Mouse (Mus musculus) MEL (cell line): ENCODE data around the gene Slc16a14. TPM values are rescaled to one million over a fixed set of nuclear protein-coding genes. Genes with fewer than 3 reads are reported as not detected.

Experiments used
- DNase-seq: peaks from one replicate; pipeline ENCODE4 v3.0.0; 2011; ENCODE audit warnings: low read depth, low spot score
- H3K27ac ChIP-seq: 2 replicates; pipeline ENCODE4 v1.5.1; 2012; ENCODE audit warnings: low read depth, mild to moderate bottlenecking, control low read depth, low read length, moderate library complexity; ENCODE audit not compliant: control insufficient read depth
- H3K27me3 ChIP-seq, 2 experiments: fragments of 150-350 bp in 1 of 2; sonication (generic) in 1 of 2; 2 replicates each; pipeline ENCODE4 v1.6.1; 2012; ENCODE audit warnings: low read length in 2 of 2, mild to moderate bottlenecking in 2 of 2, improper control_type of control experiment in 1 of 2, moderate library complexity in 1 of 2; ENCODE audit not compliant: insufficient read depth in 2 of 2, control insufficient read depth in 1 of 2
- H3K36me3 ChIP-seq, 2 experiments: 2 replicates each; pipeline ENCODE4 v1.6.1; 2012 to 2014; ENCODE audit warnings: low read length in 2 of 2, improper control_type of control experiment in 1 of 2, inconsistent platforms in 1 of 2, mild to moderate bottlenecking in 1 of 2; ENCODE audit not compliant: insufficient read depth in 2 of 2, control insufficient read depth in 1 of 2
- H3K4me1 ChIP-seq, 2 experiments: fragments of 150-350 bp in 1 of 2; sonication (generic) in 1 of 2; 2 replicates each; pipeline ENCODE4 v1.6.1; 2012; ENCODE audit warnings: low read length in 2 of 2, improper control_type of control experiment in 1 of 2, mild to moderate bottlenecking in 1 of 2; ENCODE audit not compliant: insufficient read depth in 2 of 2, control insufficient read depth in 1 of 2
- H3K4me3 ChIP-seq, 2 experiments: fragments of 150-350 bp in 1 of 2; sonication (generic) in 1 of 2; 2 replicates each; pipeline ENCODE4 v1.5.1; 2012; ENCODE audit warnings: low read depth in 2 of 2, low read length in 2 of 2, mild to moderate bottlenecking in 2 of 2, moderate library complexity in 2 of 2, control low read depth in 1 of 2, improper control_type of control experiment in 1 of 2; ENCODE audit not compliant: control insufficient read depth in 1 of 2, insufficient read depth in 1 of 2
- H3K79me2 ChIP-seq: 2 replicates; pipeline ENCODE4 v1.6.1; 2012; ENCODE audit warnings: mild to moderate bottlenecking, low read length, moderate library complexity; ENCODE audit not compliant: control insufficient read depth, poor library complexity, insufficient read depth
- H3K9ac ChIP-seq: 2 replicates; pipeline ENCODE4 v1.6.1; 2012; ENCODE audit warnings: low read depth, mild to moderate bottlenecking, control low read depth, low read length, moderate library complexity; ENCODE audit not compliant: control insufficient read depth, poor library complexity, severe bottlenecking
- H3K9me3 ChIP-seq: fragments of 150-350 bp; sonication (generic); replicated peaks from 2 replicates; pipeline ENCODE4 v1.6.1; 2012; ENCODE audit warnings: mild to moderate bottlenecking, low read length, improper control_type of control experiment, moderate library complexity; ENCODE audit not compliant: insufficient read depth
- CHD1 ChIP-seq: IDR thresholded peaks from 2 replicates; pipeline ENCODE4 v1.6.1; 2012; ENCODE audit warnings: low read depth, mild to moderate bottlenecking, inconsistent platforms, low read length, improper control_type of control experiment
- CHD2 ChIP-seq: IDR thresholded peaks from 2 replicates; pipeline ENCODE4 v1.6.1; 2011; ENCODE audit warnings: low read length, improper control_type of control experiment
- ELF1 ChIP-seq: IDR thresholded peaks from 2 replicates; pipeline ENCODE4 v1.6.1; 2014; ENCODE audit warnings: low read depth, mild to moderate bottlenecking, inconsistent platforms, low read length, improper control_type of control experiment, moderate library complexity
- ETS1 ChIP-seq: IDR thresholded peaks from 2 replicates; pipeline ENCODE4 v1.6.1; 2012; ENCODE audit warnings: low read depth, mild to moderate bottlenecking, inconsistent platforms, low read length, improper control_type of control experiment, moderate library complexity
- GATA1 ChIP-seq: IDR thresholded peaks from 2 replicates; pipeline ENCODE4 v1.6.1; 2011; ENCODE audit warnings: low read depth, low read length, improper control_type of control experiment
- HCFC1 ChIP-seq: IDR thresholded peaks from 2 replicates; pipeline ENCODE4 v1.6.1; 2012; ENCODE audit warnings: low read depth, mild to moderate bottlenecking, inconsistent platforms, low read length, improper control_type of control experiment, moderate library complexity
- JUND ChIP-seq: IDR thresholded peaks from 2 replicates; pipeline ENCODE4 v1.6.1; 2011; ENCODE audit warnings: low read depth, mild to moderate bottlenecking, improper control_type of control experiment, low read length
- KAT2A ChIP-seq: conservative IDR thresholded peaks from 2 replicates; pipeline ENCODE4 v1.6.1; 2012; ENCODE audit warnings: low read depth, low read length, improper control_type of control experiment, inconsistent platforms
- MAX ChIP-seq: IDR thresholded peaks from 2 replicates; pipeline ENCODE4 v1.6.1; 2011; ENCODE audit warnings: low read length, improper control_type of control experiment
- MYC ChIP-seq: IDR thresholded peaks from 2 replicates; pipeline ENCODE4 v1.6.1; 2011; ENCODE audit warnings: low read depth, mild to moderate bottlenecking, low read length, improper control_type of control experiment, moderate library complexity
- NELFE ChIP-seq: IDR thresholded peaks from 2 replicates; pipeline ENCODE4 v1.6.1; 2011; ENCODE audit warnings: low read depth, low read length, improper control_type of control experiment
- POLR2A ChIP-seq, 2 experiments: IDR thresholded peaks; 2 replicates each; pipeline ENCODE4 v1.6.1; 2011 to 2012; ENCODE audit warnings: low read length in 2 of 2, mild to moderate bottlenecking in 2 of 2, control low read depth in 1 of 2, improper control_type of control experiment in 1 of 2, low read depth in 1 of 2, moderate library complexity in 1 of 2; ENCODE audit not compliant: control insufficient read depth in 1 of 2, insufficient read depth in 1 of 2, poor library complexity in 1 of 2
- POLR2AphosphoS2 ChIP-seq: IDR thresholded peaks from 2 replicates; pipeline ENCODE4 v1.6.1; 2011; ENCODE audit warnings: low read length, improper control_type of control experiment
- RAD21 ChIP-seq: IDR thresholded peaks from 2 replicates; pipeline ENCODE4 v1.6.1; 2011; ENCODE audit warnings: mild to moderate bottlenecking, low read depth, low read length, improper control_type of control experiment
- RCOR1 ChIP-seq: IDR thresholded peaks from 2 replicates; pipeline ENCODE4 v1.6.1; 2012; ENCODE audit warnings: low read depth, mild to moderate bottlenecking, inconsistent platforms, low read length, improper control_type of control experiment
- SIN3A ChIP-seq: IDR thresholded peaks from 2 replicates; pipeline ENCODE4 v1.6.1; 2012; ENCODE audit warnings: low read length, improper control_type of control experiment, inconsistent platforms
- TAL1 ChIP-seq: IDR thresholded peaks from 2 replicates; pipeline ENCODE4 v1.6.1; 2012; ENCODE audit warnings: mild to moderate bottlenecking, inconsistent platforms, low read length, moderate library complexity, mixed read lengths
- TCF12 ChIP-seq: IDR thresholded peaks from 2 replicates; pipeline ENCODE4 v1.6.1; 2014; ENCODE audit warnings: low read depth, mild to moderate bottlenecking, inconsistent platforms, low read length, improper control_type of control experiment, moderate library complexity
- ZC3H11A ChIP-seq: IDR thresholded peaks from 2 replicates; pipeline ENCODE4 v1.6.1; 2012; ENCODE audit warnings: low read depth, mild to moderate bottlenecking, inconsistent platforms, low read length, improper control_type of control experiment
- polyA plus RNA-seq, 2 experiments: library from polyadenylated mRNA; stranded (reverse) in 1 of 2; unstranded in 1 of 2; fragments of >175 nt in 1 of 2; fragments of >200 nt in 1 of 2; gene quantifications; 2 replicates each; pipeline versions ENCODE4 v1.2.1 to v1.2.4; 2012; ENCODE audit warnings: low replicate concordance in 2 of 2, low read depth in 1 of 2; ENCODE audit not compliant: insufficient read length in 2 of 2, insufficient read depth in 1 of 2, missing spikeins in 1 of 2
- total RNA-seq: library from RNA; depleted of rRNA; stranded (reverse); fragments of 300-350 nt; gene quantifications from 2 replicates; pipeline ENCODE4 v1.2.3, GENCODE M21; 2012

The Slc16a14 gene
- total and polyA plus RNA-seq, 3 experiments: not detected

DNA sequence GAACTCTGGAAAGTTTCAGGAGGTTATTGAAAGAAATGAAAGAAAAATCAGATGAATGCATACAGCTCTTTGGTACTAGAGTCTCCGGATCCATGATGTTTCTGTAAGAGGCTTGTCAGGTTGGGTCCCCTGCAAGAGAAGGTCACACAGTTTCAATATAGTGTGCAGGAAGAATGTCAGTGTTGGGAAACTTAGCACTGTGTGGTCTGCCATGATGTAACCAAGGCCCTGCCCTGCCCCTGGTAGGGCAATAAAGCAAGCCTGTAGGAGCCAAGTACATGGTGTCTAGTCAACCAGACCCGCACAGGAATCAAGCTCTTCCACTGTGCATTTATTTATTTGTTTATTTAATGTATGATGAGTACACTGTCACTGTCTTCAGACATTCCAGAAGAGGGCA, 5.4 kb upstream of the Slc16a14 start:
- H3K79me2 ChIP-seq: no peaks in the 10 kb centered on the region
- no peaks in the 10 kb centered on the region for H3K9me3 ChIP-seq
- TF ChIP-seq RAD21: no peak
- no peak for TF ChIP-seq ELF1
- TF ChIP-seq NELFE: no peak
- TF ChIP-seq MYC: no peak
- no peak for TF ChIP-seq ETS1
- no peak for TF ChIP-seq POLR2AphosphoS2
- no peak for TF ChIP-seq ZC3H11A
- no peak for TF ChIP-seq JUND
- no peak for TF ChIP-seq MAX
- no peak for TF ChIP-seq TCF12
- TF ChIP-seq CHD2: no peak
- TF ChIP-seq POLR2A (IDR thresholded peaks at IDR 0.05; ENCODE audit: control insufficient read depth in 1 of 2, insufficient read depth in 1 of 2, low read depth in 1 of 2, low read length in 2 of 2, poor library complexity in 1 of 2): no peak
- no peak overlapping the region for H3K27ac ChIP-seq
- H3K27me3 ChIP-seq: no peaks in the 10 kb centered on the region
- no peaks in the 10 kb centered on the region; a peak in 1 of 4 replicates for H3K36me3 ChIP-seq
- no peaks in the 10 kb centered on the region for H3K4me1 ChIP-seq
- no peak for DNase-seq
- H3K4me3 ChIP-seq: no peak overlapping the region
- no peak overlapping the region for H3K9ac ChIP-seq

DNA sequence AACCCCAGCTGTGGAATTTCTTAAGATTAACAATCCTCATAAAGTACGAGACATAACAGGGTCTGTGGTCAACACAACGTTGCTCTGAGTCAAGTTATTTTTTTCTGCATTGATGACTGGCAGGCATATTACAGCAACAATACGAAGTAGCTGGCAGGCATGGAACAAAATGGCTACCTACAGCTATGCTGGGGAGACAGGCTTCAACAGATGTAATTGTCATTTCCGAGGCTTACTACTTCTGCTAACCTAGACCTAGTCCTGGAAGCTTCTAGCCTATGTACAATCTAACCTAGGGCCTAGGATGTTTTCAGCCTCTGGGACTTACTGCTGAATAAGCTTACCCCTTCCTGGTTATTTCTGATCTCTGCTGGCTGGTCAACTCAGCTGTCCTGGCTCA, 4.5 kb upstream of the Slc16a14 start:
- no peaks in the 10 kb centered on the region for H3K79me2 ChIP-seq
- DNase-seq: no peak
- no peaks in the 10 kb centered on the region for H3K9me3 ChIP-seq
- H3K36me3 ChIP-seq: no peaks in the 10 kb centered on the region; a peak in 1 of 4 replicates
- TF ChIP-seq NELFE: no peak
- no peak for TF ChIP-seq CHD2
- TF ChIP-seq POLR2A (IDR thresholded peaks at IDR 0.05; ENCODE audit: control insufficient read depth in 1 of 2, insufficient read depth in 1 of 2, low read depth in 1 of 2, low read length in 2 of 2, poor library complexity in 1 of 2): no peak
- TF ChIP-seq TAL1: no peak
- TF ChIP-seq KAT2A: no peak
- no peak for TF ChIP-seq SIN3A
- TF ChIP-seq JUND: no peak
- no peak for TF ChIP-seq GATA1
- TF ChIP-seq HCFC1: no peak
- no peak for TF ChIP-seq CHD1
- TF ChIP-seq RCOR1: no peak
- H3K4me1 ChIP-seq: no peaks in the 10 kb centered on the region
- H3K27ac ChIP-seq: no peak overlapping the region
- H3K27me3 ChIP-seq: no peaks in the 10 kb centered on the region
- H3K9ac ChIP-seq: no peak overlapping the region
- H3K4me3 ChIP-seq: no peak overlapping the region
